In genomic region chr11:101248258-101248994, GRCm38 (mm10) we compare ENCODE assay signal across 8 mouse cellular contexts. TPM values are rescaled to one million over a fixed set of nuclear protein-coding genes. Genes with fewer than 3 reads are reported as not detected.
DNase-seq lines count a peak whose midpoint lies in the region; ATAC-seq and TF ChIP-seq lines count a peak whose summit lies in the region.

No protein-coding gene starts in this region.

- WGBS in heart, embryonic 15.5 days, result 27% methylated on average over 14 of the region's 14 CpGs
- WGBS in lung, adult 2 months, result 20% methylated on average over 14 of the region's 14 CpGs

- H3K36me3 ChIP-seq in heart, embryonic 15.5 days, result no peaks in the 10 kb centered on the region

- peak overlapping the region; percentile 4; the same call in 1 of the 2 replicates for H3K9ac ChIP-seq in heart, embryonic 15.5 days

- peak overlapping the region; percentile 76 for H3K4me3 ChIP-seq in heart, embryonic 15.5 days
- peak overlapping the region; percentile 66 for H3K4me3 ChIP-seq in lung, adult 2 months (replicated peaks; ENCODE audit: extremely low read depth, low read depth, low read length)

- H3K27me3 ChIP-seq in heart, embryonic 15.5 days, result peaks cover 42% of the 10 kb centered on the region

- peak overlapping the region; percentile 91 for H3K27ac ChIP-seq in heart, embryonic 15.5 days

- no peaks in the 10 kb centered on the region for H3K9me3 ChIP-seq in heart, embryonic 15.5 days (replicated peaks)

- peak; percentile 87 for DNase-seq in CD4-positive, CD25-positive, alpha-beta regulatory T cell, adult 2 months (ENCODE audit: low read depth, low spot score)
- peak; percentile 66 for DNase-seq in Muller cell, postnatal 12 days (ENCODE audit: inconsistent ontology term)
- peak; percentile 89 for DNase-seq in embryo, embryonic 10 days (ENCODE audit: low spot score)
- DNase-seq in kidney, postnatal 14 days, result peak; percentile 87
- peak; percentile 64 for DNase-seq in lung, adult 2 months
- peak; percentile 57 for DNase-seq in right cerebral cortex, postnatal 4 days
- no peak for DNase-seq in ovary, adult 18-20 months (ENCODE audit: low spot score)

- peak; percentile 48; the same call in 1 of the 2 replicates for TF ChIP-seq POLR2A in lung, adult 2 months (IDR thresholded peaks at IDR 0.05; ENCODE audit: borderline replicate concordance, extremely low read depth, low read depth, low read length)

- ATAC-seq in heart, embryonic 15.5 days (replicated peaks; ENCODE audit: insufficient number of reproducible peaks, insufficient read depth, low FRiP score, low read depth), result peak; percentile 55; the same call in 1 of the 2 replicates

- H3K4me2 ChIP-seq in heart, embryonic 15.5 days, result peak overlapping the region; percentile 96

- H3K4me1 ChIP-seq in heart, embryonic 15.5 days (replicated peaks), result peaks cover 25% of the 10 kb centered on the region
- H3K4me1 ChIP-seq in lung, adult 2 months (ENCODE audit: control insufficient read depth, insufficient read depth, low read length), result peaks cover 3% of the 10 kb centered on the region

- peak; percentile 53 for TF ChIP-seq CTCF in lung, adult 2 months (IDR thresholded peaks at IDR 0.05; ENCODE audit: insufficient read depth, low read length)

RNA-seq across cellular contexts. Expression of gene Ramp2, which starts 2.6 kb away (rescaled TPM):
- 196 and 210 TPM in 2 replicates for polyA plus RNA-seq in heart, embryonic 15.5 days (2015; fragmentation: Nextera tagmentation; extraction: Ambion mirVana)
- polyA plus RNA-seq in lung, adult 2 months (2012; rRNA removed), result 710 and 828 TPM in 2 replicates

RNA-seq across cellular contexts. Expression of gene Vps25, which starts 5.1 kb away (rescaled TPM):
- 89.1 and 106 TPM in 2 replicates for polyA plus RNA-seq in heart, embryonic 15.5 days (2015; fragmentation: Nextera tagmentation; extraction: Ambion mirVana)
- polyA plus RNA-seq in lung, adult 2 months (2012; rRNA removed), result 82.9 and 97.4 TPM in 2 replicates

RNA-seq across cellular contexts. Expression of gene Wnk4, which starts 11.9 kb away (rescaled TPM):
- polyA plus RNA-seq in heart, embryonic 15.5 days (2015; fragmentation: Nextera tagmentation; extraction: Ambion mirVana), result 4.1 and 7.2 TPM in 2 replicates
- polyA plus RNA-seq in lung, adult 2 months (2012; rRNA removed), result 6.5 and 10.4 TPM in 2 replicates

RNA-seq across cellular contexts. Expression of gene Ezh1, which starts 22.2 kb away (rescaled TPM):
- 13.3 and 15.0 TPM in 2 replicates for polyA plus RNA-seq in heart, embryonic 15.5 days (2015; fragmentation: Nextera tagmentation; extraction: Ambion mirVana)
- polyA plus RNA-seq in lung, adult 2 months (2012; rRNA removed), result 38.9 and 50.1 TPM in 2 replicates

RNA-seq across cellular contexts. Expression of gene Cntd1, which starts 30.4 kb away (rescaled TPM):
- 0.61 and 0.68 TPM in 2 replicates for polyA plus RNA-seq in heart, embryonic 15.5 days (2015; fragmentation: Nextera tagmentation; extraction: Ambion mirVana)
- 0.22 and 0.59 TPM in 2 replicates for polyA plus RNA-seq in lung, adult 2 months (2012; rRNA removed)
